Mouse (Mus musculus) testis, adult 2 months (tissue): Measurements from ENCODE around the gene Trpm7. TPM values are rescaled to one million over a fixed set of nuclear protein-coding genes. Genes with fewer than 3 reads are reported as not detected.
A peak's percentile ranks its signal among the peaks of the same experiment; 100 is the strongest.

Source experiments
- H3K27ac ChIP-seq: fragments of 200-500 bp; 2 replicates; pipeline ENCODE4 v1.5.1; 2012; ENCODE audit warnings: low read depth, low read length; ENCODE audit not compliant: control insufficient read depth, insufficient read depth
- H3K27me3 ChIP-seq: fragments of 200-500 bp; 2 replicates; pipeline ENCODE4 v1.6.1; 2012; ENCODE audit warnings: mild to moderate bottlenecking, low read length, moderate library complexity; ENCODE audit not compliant: control insufficient read depth, insufficient read depth
- H3K36me3 ChIP-seq: fragments of 200-500 bp; 2 replicates; pipeline ENCODE4 v1.6.1; 2012; ENCODE audit warnings: mild to moderate bottlenecking, low read length; ENCODE audit not compliant: control insufficient read depth, insufficient read depth
- H3K4me1 ChIP-seq: fragments of 200-500 bp; 2 replicates; pipeline ENCODE4 v1.6.1; 2012; ENCODE audit warnings: low read length; ENCODE audit not compliant: control insufficient read depth, insufficient read depth
- H3K4me3 ChIP-seq: fragments of 200-500 bp; 2 replicates; pipeline ENCODE4 v1.5.1; 2012; ENCODE audit warnings: low read depth, mild to moderate bottlenecking, low read length, moderate library complexity, mixed read lengths; ENCODE audit not compliant: control insufficient read depth
- CTCF ChIP-seq: fragments of 200-500 bp; IDR thresholded peaks from 2 replicates; pipeline ENCODE4 v1.5.1; 2012; ENCODE audit warnings: low read depth, mild to moderate bottlenecking, inconsistent platforms, low read length, moderate library complexity; ENCODE audit not compliant: control insufficient read depth, insufficient read depth, insufficient replicate concordance
- POLR2A ChIP-seq: fragments of 200-500 bp; IDR thresholded peaks from 2 replicates; pipeline ENCODE4 v1.6.1; 2012; ENCODE audit warnings: low read depth, mild to moderate bottlenecking, inconsistent platforms, low read length, moderate library complexity; ENCODE audit not compliant: control insufficient read depth
- polyA plus RNA-seq: library from polyadenylated mRNA; depleted of rRNA; stranded (reverse); fragments of >200 nt; gene quantifications from 2 replicates; pipeline ENCODE4 v1.2.3, GENCODE M21; 2012

Gene Trpm7
- polyA plus RNA-seq, 1 experiment = 6.2 TPM

GRCm38 (mm10) chr2:126874809-126875515 is 1.1 kb downstream of the Trpm7 start:
- H3K27me3 ChIP-seq = no peaks in the 10 kb centered on the region
- TF ChIP-seq POLR2A (no peak), CTCF (no peak)
- no peaks in the 10 kb centered on the region for H3K36me3 ChIP-seq
- peak overlapping the region; percentile 86 for H3K27ac ChIP-seq
- H3K4me1 ChIP-seq = no peaks in the 10 kb centered on the region
- H3K4me3 ChIP-seq = peak overlapping the region; percentile 89

- TF ChIP-seq CTCF = no peak
- TF ChIP-seq POLR2A = no peak
- Histone ChIP-seq H3K36me3 (no peaks in the 10 kb centered on the region), H3K27ac (no peak overlapping the region), H3K4me1 (peaks cover 3% of the 10 kb centered on the region; the same call in 1 of the 2 replicates), H3K4me3 (no peak overlapping the region), H3K27me3 (no peaks in the 10 kb centered on the region)
These were observed 9.7 kb downstream of the Trpm7 start for GRCm38 (mm10) chr2:126866301-126866700.

DNA sequence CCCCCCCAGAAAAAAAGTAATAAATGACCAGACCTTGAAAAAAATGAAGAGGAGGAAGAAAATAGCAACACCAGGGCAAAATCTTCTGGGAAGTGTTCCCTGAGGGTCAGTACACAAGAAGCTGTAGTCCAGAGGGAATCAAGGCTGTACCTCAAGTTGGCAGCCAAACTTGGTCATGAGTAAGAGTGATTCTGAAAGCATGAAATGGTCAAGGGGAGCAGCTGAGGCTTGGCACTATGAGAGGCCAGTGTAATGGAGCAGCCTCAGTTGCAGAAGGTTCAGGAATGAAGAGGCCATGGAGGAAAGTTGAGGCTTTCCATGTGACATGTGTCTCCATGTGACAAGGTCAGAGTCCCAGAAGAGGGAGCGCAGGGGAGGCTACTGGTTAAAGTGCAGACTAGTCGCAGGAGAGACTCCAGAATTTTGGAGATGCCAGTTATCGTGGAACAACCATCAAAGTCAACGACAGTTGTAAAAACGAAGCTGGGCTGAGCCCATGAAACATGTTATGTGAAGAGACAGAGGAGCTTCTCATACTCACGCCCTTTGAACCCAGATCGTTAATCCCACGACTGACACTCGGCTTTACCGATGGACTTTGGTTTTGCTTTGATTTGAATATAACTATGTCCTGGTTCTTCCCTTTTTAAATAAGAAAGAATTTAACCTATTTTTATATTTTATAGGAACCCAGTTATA is 10.4 kb downstream of the Trpm7 start:
- no peak overlapping the region for H3K27ac ChIP-seq

DNA sequence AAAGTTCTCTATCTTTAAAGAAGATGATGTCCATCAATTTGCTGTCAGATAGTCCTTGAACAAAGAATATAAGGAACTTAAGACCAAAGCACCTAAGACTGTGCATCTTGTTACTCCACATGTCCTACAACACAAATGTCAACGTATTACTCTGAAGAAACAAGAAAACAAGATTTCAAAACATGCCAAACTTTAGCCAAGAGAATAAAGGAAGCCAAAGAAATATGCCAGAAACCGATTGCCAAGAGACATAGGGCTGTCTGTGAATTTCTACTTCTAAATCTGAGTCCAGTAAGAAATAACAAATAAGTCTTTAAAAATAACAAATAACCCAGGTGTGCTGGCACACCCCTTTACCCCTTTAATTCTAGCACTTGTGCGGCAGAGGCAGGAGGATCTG is 11.0 kb downstream of the Trpm7 start:
- H3K4me3 ChIP-seq = no peak overlapping the region
- TF ChIP-seq CTCF (no peak), POLR2A (no peak)
- no peak overlapping the region for H3K27ac ChIP-seq
- no peaks in the 10 kb centered on the region for H3K27me3 ChIP-seq
- peaks cover 3% of the 10 kb centered on the region; the same call in 1 of the 2 replicates for H3K4me1 ChIP-seq
- no peaks in the 10 kb centered on the region for H3K36me3 ChIP-seq

More for the DNA sequence above, 10.4 kb downstream of the Trpm7 start:
- H3K36me3 ChIP-seq = no peaks in the 10 kb centered on the region
- TF ChIP-seq POLR2A (no peak), CTCF (no peak)
- no peaks in the 10 kb centered on the region for H3K27me3 ChIP-seq
- no peak overlapping the region for H3K4me3 ChIP-seq
- H3K4me1 ChIP-seq = peaks cover 3% of the 10 kb centered on the region; the same call in 1 of the 2 replicates

DNA sequence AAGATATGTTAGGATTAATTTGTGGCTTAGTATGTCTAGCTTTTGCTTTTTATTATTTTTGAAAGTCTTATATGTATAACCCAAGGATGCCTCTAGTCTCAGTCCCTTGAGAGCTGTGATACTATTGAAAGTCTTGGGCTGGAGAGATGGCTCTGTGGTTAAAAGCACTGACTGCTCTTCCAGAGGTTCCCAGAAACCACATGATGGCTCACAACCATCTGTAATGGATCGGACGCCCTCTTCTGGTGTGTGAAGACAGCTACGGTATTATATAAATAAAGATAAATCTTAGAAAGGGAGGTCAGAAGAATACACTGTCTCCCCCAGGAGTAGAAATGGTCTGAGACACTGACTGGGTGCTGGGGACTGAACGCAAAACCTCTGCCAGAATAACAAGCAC is 31.3 kb downstream of the Trpm7 start:
- Histone ChIP-seq H3K27ac (no peak overlapping the region), H3K4me3 (no peak overlapping the region), H3K36me3 (no peaks in the 10 kb centered on the region; the same call in 1 of the 2 replicates), H3K4me1 (no peaks in the 10 kb centered on the region), H3K27me3 (no peaks in the 10 kb centered on the region)
- TF ChIP-seq POLR2A (no peak), CTCF (no peak)

GRCm38 (mm10) chr2:126838848-126839247 is 37.2 kb downstream of the Trpm7 start:
- Histone ChIP-seq H3K27ac (no peak overlapping the region), H3K36me3 (no peaks in the 10 kb centered on the region), H3K4me3 (no peak overlapping the region), H3K27me3 (no peaks in the 10 kb centered on the region), H3K4me1 (no peaks in the 10 kb centered on the region)
- TF ChIP-seq POLR2A (no peak), CTCF (no peak)

DNA sequence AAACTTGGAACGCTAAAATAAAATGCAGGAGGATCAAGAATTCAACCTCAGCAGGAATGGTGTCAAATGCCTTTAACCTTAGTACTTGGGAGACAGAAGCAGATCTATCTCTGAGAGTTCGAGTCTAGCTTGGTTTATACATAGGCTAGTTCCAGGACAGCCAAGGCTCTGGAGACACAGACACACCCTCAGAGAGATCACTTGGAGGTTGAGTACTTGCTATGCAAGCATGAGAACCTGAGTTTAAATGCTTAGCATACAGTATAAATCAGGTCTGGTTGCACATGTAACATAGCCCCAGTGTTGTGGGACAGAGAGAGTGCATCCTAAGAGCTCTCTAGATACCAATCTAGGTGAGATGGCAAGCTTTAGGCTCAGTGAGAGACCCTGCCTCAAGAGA is 58.6 kb downstream of the Trpm7 start:
- Histone ChIP-seq H3K27ac (no peak overlapping the region), H3K4me1 (no peaks in the 10 kb centered on the region), H3K36me3 (no peaks in the 10 kb centered on the region)

More for the DNA sequence above, 58.6 kb downstream of the Trpm7 start:
- no peaks in the 10 kb centered on the region for H3K27me3 ChIP-seq
- TF ChIP-seq POLR2A (no peak), CTCF (no peak)
- no peak overlapping the region for H3K4me3 ChIP-seq
